Mouse (Mus musculus): Measurements from ENCODE around the gene Adam12.

The Adam12 gene

GRCm38 (mm10) chr7:134224741-134225612 is 7.0 kb downstream of the Adam12 start:
- DNase-seq (ENCODE audit: low read depth, low spot score): peak; percentile 46

GRCm38 (mm10) chr7:134224421-134224740 is 7.6 kb downstream of the Adam12 start:
- no peak for DNase-seq (ENCODE audit: low read depth, low spot score)

GRCm38 (mm10) chr7:134223444-134224161 is 8.3 kb downstream of the Adam12 start:
- peak; percentile 69 for DNase-seq (ENCODE audit: low read depth, low spot score)

- no peak for DNase-seq (ENCODE audit: low read depth, low spot score)
Measured at GRCm38 (mm10) chr7:134207956-134208355, 24.0 kb downstream of the Adam12 start.

- DNase-seq (ENCODE audit: low read depth, low spot score): no peak
Measured at GRCm38 (mm10) chr7:134193089-134193488, 38.9 kb downstream of the Adam12 start.

GRCm38 (mm10) chr7:134190101-134190500 is 41.8 kb downstream of the Adam12 start:
- DNase-seq (ENCODE audit: low read depth, low spot score): no peak

GRCm38 (mm10) chr7:134188565-134188964 is 43.4 kb downstream of the Adam12 start:
- no peak for DNase-seq (ENCODE audit: low read depth, low spot score)

GRCm38 (mm10) chr7:134187946-134188345 is 44.0 kb downstream of the Adam12 start:
- DNase-seq (ENCODE audit: low read depth, low spot score): no peak

GRCm38 (mm10) chr7:134186497-134186896 is 45.4 kb downstream of the Adam12 start:
- no peak for DNase-seq (ENCODE audit: low read depth, low spot score)

- DNase-seq (ENCODE audit: low read depth, low spot score): no peak
Measured at GRCm38 (mm10) chr7:134185751-134186150, 46.2 kb downstream of the Adam12 start.

- DNase-seq (ENCODE audit: low read depth, low spot score): no peak
Measured at GRCm38 (mm10) chr7:134181717-134182116, 50.2 kb downstream of the Adam12 start.

GRCm38 (mm10) chr7:134181056-134181455 is 50.9 kb downstream of the Adam12 start:
- no peak for DNase-seq (ENCODE audit: low read depth, low spot score)

- DNase-seq (ENCODE audit: low read depth, low spot score): no peak
Measured at GRCm38 (mm10) chr7:134177051-134177450, 54.9 kb downstream of the Adam12 start.

- DNase-seq (ENCODE audit: low read depth, low spot score): no peak
Measured at GRCm38 (mm10) chr7:134175201-134175600, 56.7 kb downstream of the Adam12 start.

- DNase-seq (ENCODE audit: low read depth, low spot score): no peak
Measured at GRCm38 (mm10) chr7:134173442-134174090, 58.4 kb downstream of the Adam12 start.

- no peak for DNase-seq (ENCODE audit: low read depth, low spot score)
Measured at GRCm38 (mm10) chr7:134170180-134170910, 61.6 kb downstream of the Adam12 start.

- no peak for DNase-seq (ENCODE audit: low read depth, low spot score)
Measured at GRCm38 (mm10) chr7:134169780-134170179, 62.2 kb downstream of the Adam12 start.

- DNase-seq (ENCODE audit: low read depth, low spot score): no peak
Measured at GRCm38 (mm10) chr7:134167586-134167985, 64.4 kb downstream of the Adam12 start.

GRCm38 (mm10) chr7:134163751-134164150 is 68.2 kb downstream of the Adam12 start:
- DNase-seq (ENCODE audit: low read depth, low spot score): no peak

GRCm38 (mm10) chr7:134162886-134163285 is 69.1 kb downstream of the Adam12 start:
- DNase-seq (ENCODE audit: low read depth, low spot score): no peak

GRCm38 (mm10) chr7:134159608-134160007 is 72.3 kb downstream of the Adam12 start:
- no peak for DNase-seq (ENCODE audit: low read depth, low spot score)

GRCm38 (mm10) chr7:134151330-134151729 is 80.6 kb downstream of the Adam12 start:
- DNase-seq (ENCODE audit: low read depth, low spot score): no peak
